Mouse (Mus musculus) left cerebral cortex, adult 18-20 months (tissue): ENCODE results near the gene Maged1. TPM values are rescaled to one million over a fixed set of nuclear protein-coding genes. Genes with fewer than 3 reads are reported as not detected.
"Not testable (repeated sequence)": the region's sequence is repeated elsewhere in the genome, so short reads cannot be mapped to it uniquely, and the experiment has no call there.

Experiments
- DNase-seq, 2 experiments: peaks; one replicate each; pipeline ENCODE4 v3.0.0; 2021 to 2022; ENCODE audit warnings: low spot score in 2 of 2, mixed read lengths in 1 of 2
- long read RNA-seq, 2 experiments: library from polyadenylated mRNA; stranded (forward); transcript quantifications; one replicate each; pipeline ENCODE4 v2.0.0; 2021
- total RNA-seq, 2 experiments: library from RNA; stranded (reverse); gene quantifications; 2 replicates each; pipeline ENCODE4 v1.2.3; 2021

The Maged1 gene
- total RNA-seq, result 100 to 1,000 TPM; 440 to 444 TPM
- long read RNA-seq, experiment 1, transcript Maged1-201 (13 exons, 2,821 nt), result major isoform, 370 of 553 reads
- long read RNA-seq, experiment 1, transcript Maged1-207 (12 exons, 2,884 nt), result minor isoform, 54 of 553 reads
- long read RNA-seq, experiment 1, partial matches to known transcripts, result 109 of 553 reads
- long read RNA-seq, experiment 1, other reads (novel, unspliced or antisense), result 20 of 553 reads
- long read RNA-seq, experiment 2, transcript Maged1-207 (12 exons, 2,884 nt), result minor isoform, 24 of 424 reads
- long read RNA-seq, experiment 2, transcript Maged1-201 (13 exons, 2,821 nt), result major isoform, 285 of 424 reads
- long read RNA-seq, experiment 2, partial matches to known transcripts, result 105 of 424 reads
- long read RNA-seq, experiment 2, other reads (novel, unspliced or antisense), result 10 of 424 reads

DNA sequence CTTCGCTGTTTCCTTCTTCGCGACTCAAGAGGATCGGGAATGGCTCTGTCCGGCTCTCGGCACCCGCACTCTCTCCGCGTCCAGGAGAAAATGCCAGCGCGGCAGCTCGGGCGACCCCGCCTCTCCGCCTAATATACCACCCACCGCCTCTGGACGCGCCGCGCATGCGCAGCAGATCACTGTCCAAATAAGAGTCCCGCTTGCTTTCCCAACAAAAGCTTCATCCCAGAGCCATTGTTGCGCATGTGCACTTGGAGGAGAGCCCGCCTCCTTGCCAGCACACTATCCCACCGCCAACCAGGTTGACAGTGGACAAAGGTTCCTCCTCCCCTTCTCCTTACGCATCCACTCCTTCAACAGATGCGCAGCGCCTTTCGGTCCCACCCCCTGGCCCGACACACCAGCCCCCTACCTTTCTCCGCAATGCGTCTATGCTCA lies at the start of gene Maged1:
TSS of gene Maged1 (minus strand) at position 226 of the 438 bp plus-strand sequence.
- DNase-seq, result peak; percentile 87 to 89

DNA sequence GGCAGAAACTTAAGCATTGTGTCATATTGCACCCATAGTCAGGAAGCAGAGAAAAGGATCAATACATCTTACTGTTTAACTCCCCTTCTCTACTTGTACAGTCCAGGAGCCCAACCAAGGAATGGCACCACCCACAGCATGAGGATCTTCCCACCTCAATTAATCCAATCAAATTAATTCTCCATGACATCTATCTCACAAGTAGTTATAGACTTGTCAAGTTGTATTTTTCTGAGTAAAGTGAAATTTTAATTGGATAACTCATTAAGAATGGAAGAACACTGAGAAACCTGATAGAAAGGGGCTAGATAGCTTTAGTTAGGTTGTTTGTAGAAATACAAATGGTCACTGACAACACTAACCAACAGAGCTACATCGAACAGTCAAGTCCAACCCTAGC lies 38.3 kb upstream of the Maged1 start:
- no peak for DNase-seq

DNA sequence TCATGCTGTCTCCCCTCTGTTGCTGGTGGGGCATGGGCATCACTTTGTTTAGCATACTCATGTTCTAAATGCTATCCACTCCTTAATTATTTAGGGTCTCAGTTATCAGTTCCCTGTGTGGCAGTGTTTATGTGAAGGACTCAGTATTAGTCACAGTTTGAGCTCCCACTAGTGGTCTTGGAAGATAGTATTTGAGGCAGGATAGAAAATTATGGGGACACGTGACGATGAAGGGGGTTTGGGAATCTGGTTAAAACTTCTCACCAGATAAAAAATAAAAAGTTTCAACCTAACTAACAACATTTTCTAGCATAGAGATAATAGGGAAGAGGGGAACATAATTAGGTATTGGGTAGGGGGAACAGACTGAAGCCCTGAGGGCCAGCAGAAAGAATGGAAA lies 22.8 kb upstream of the Maged1 start:
- no peak for DNase-seq

DNA sequence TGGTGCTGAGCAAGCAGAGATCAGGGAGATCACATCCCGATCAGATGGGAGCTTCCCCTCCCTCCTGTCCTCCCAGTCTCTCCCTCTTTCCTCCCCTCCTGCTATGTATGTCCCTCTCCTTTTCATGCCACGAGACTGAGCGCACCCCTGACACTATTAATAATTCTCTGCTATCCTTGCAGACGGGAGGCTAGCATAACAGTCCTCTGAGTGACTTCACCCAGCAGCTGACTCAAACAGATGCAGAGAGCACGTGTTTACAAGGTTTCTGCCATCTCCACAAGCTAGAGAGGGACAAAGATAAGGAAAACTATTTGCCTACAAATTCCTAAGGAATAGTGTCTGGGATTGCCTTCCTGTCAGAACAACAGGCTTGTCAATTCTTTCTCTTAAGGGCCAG lies 20.4 kb upstream of the Maged1 start:
- no peak for DNase-seq

DNA sequence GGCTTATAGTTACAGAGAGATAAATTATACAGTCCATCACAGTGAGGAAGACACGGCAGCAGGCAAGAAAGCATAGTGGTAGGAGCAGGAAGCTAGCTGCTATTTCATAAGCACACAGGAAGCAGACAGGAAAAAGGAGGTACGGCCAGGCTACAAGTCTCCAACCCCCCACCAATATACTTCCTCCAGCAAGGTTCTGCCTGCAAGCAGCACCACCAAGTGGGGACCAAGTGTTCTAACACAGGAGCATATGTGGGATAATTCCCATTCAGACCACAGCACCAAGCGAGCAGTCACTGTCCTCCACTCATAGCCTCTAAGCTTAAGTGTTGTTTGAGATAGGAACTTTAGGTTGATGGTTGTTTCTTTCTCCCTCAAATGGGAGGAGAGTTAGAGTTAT lies 6.3 kb upstream of the Maged1 start:
- no peak for DNase-seq

DNA sequence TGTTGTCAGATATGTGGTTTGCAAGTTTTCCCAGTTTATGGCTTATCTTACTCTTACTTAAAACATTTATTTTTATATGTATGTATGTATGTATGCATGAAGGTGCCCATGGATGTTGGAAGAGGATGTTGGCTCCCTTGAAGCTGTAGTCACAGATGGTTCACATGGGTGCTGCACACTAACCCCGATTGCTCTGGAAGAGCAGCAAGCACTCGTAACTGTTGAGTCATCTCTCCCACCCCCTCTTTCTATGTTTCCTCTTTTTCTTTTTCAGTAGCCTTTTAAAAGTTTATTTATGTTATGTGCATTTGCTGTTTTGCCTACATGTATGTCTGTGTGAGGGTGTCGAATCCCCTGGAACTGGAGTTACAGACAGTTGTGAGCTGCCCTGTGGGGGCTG lies 4.0 kb upstream of the Maged1 start:
- DNase-seq, result no peak

DNA sequence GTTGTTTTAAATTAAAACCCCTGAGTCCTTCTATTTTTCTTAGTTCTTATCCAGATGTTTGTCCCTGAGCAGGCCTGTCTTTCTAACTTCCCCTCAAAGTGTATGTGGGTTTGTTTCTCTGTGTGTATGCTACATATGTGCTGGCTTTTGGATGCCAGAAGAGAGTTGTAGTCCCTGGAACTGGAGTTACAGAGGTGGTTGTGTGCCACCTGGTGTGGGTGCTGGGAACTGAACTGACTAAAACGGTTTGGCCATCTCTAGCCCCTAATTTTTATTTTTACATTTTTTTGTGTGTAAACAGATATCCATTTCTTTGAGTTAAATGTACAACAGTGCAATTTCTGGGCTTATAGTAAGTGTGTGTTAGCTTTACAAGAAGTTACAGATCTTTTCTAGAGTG lies 3.0 kb upstream of the Maged1 start:
- no peak for DNase-seq

DNA sequence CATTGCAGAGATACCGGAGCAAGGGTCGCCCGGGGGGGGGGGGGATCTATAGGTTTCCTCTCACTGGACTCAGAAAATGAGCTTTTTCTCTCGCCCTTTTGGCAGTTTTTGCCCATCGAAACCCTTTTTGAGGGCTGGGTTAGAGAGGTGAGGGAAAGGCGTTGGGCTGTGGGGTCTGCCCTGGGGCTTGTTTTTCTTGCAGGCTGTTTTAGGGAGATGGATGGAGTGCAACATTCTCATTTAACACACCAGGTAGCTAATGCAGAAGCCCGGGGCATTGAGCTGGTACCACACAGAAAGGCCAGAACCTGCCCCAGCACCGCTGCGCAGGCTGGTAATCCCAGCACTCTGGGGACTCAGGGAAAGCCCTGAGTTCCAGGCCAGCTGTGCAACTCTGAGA lies 593 bp upstream of the Maged1 start:
- DNase-seq, result peak in 1 of 2 experiments; percentile 4

DNA sequence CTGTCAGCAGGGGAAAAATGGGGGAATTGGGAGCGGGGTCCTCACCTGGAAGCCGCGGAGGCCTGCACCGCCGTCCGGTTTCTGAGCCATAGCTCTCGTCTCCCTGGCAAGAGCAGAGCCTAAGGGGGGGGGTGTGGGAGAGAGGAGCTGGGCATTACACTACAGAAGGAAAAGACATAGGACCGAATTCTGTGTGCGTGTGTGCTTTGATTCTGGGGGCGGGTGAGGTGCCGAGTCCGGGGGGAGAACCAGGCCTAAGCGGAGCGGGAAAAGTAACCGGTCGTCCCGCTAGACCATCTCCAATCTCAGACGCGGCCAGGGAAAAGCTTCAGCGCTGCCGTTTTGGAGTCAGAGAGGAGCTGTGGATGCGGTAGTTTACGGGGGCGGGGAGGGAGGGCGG lies 737 bp downstream of the Maged1 start:
- DNase-seq, result peak; percentile 16

DNA sequence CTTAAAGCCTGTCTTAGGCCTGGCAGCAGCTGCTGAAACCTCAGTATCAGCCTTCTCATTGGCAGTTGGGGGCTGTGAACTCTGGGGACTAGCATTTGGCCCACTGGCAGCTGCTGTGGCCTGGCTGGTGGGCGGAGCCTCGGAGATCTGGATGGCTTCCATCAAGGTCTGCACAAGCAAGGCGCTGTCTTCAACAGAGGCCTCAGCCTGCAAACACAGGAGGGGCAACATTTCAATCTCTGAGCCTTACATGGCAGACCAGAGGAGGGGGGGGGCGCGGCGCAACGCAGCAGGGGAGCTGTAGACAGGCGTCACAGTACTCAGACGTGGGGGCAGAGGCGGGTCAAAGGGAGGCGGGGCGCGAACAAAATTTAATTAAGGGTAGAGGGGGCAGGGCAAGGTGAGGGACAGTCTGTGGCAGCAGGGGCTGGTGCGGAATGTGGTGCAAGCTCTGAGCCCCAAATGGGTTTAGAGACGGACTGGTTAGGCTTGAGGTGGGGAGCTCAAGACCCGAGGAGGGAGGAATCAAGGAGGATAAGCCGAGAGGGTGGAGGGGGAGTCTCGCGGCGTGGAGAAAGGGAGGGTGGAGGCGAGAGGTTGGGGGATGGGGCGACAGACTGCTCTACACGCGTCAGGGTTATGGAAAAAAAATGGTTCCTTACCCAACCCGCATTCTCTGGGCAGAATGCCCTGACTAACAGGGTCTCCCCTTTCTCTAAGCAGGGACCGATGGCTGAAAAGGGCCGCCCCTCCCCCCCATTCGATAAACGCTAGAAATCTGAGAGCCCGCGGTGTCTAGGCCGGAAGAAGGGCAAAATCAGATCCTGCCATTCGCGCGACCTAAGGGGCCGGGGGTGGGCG lies 1.4 kb downstream of the Maged1 start:
- DNase-seq, result peak; percentile 16 to 29

DNA sequence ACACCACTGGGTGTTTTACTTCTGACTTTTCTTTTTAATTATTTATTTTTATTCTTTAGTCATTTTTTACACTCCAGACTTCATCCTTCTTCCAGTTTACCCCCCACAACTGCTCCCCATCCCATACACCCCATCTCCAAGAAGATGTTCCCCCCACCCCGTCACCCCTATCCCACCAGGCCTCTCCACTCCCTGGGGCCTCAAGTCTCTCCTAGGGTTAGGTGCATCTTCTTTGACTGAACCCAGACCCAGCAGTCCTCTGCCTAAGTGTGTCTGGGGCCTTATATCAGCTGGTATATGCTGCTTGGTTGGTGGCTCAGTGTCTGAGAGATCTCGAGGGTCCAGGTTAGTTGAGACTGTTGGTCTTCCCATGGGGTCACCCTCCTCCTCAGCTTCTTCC lies 7.6 kb downstream of the Maged1 start:
- no peak for DNase-seq

DNA sequence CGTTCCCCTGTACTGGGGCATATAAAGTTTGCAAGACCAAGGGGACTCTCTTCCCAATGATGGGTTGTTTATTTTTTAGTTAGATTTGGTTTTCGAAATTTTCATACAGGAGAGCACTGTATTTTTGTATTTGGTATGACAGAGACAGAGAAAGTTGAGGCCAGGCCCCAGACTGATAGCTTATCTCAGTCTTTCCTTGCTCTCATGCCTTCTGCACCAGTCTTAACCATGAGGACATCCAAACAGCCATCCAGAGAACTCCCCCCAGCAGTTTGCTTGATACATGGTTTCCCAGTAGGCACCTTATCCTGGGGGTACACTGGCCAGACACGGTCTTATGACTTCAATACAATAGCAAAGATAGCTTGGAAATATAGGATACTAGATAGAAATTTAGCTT lies 11.6 kb downstream of the Maged1 start:
- DNase-seq, result no peak

DNA sequence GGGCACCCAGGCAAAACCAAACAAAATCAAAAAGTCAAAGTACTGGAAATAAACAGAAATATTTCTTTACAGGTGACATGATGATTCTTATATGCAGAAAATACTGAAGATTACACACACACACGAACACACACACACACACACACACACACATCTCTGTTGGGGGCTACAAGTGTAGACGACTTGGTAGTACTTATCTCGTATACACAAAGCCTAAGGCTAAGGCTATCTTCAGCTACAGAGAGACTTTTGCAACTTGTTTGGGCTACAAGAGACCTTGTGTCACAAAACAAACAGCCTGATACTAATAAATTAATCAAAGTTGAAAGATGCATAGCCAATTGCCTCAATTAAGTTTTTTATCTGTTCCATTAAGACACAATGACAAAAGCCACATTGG lies 19.8 kb downstream of the Maged1 start:
- no peak for DNase-seq

DNA sequence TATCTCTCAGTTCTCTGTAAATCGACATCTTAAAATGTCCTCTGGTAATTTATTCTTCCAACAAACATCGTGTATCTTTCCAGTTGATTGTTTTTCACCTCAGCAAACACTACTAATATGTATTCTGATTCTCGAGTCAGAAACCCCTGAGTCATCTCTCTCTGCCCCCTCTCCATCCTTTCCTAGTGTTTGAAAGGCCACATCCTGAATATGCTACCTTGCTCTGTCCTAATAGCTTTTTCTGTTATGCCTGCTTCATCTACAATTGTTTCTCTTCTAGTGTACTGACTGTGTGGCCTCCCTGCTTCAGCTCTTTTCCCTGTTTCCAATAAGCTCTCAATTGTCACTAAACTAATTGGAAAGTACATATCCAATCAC lies 33.5 kb downstream of the Maged1 start:
- no peak for DNase-seq

DNA sequence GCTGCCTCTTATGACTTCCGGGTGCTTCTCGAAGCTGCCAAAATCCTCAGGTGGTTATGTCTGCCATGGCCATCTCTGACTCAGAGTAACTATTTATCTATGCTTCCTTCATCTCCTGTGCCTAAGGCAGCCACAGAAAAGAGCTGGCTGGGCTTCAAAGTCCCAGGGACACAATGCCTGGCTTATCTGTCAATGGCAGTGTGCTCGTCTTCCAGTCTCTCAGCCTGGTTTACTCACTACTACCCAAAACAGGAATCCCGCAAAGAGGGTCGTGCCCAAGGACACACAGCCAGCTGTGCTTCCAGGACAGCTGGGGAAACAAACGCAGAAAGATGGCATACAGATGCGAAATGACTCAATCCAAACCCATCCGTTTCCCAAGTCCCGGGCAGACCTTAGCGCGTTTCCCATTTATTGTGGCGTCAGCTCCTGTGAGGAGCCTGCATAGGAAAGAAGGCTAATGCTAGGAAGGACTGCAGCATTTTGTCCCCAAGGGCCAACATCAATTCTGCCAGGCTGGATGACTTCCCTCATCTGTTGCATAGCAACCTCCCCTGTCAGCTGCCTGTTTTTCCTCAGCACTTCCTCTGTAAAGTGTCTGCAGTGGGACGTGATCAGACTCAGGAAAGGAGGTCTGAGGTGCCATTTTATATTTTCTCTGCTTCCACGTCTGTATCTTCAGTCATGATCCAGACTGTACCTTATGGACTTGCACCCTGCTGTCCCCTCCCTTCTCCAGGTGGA lies 34.1 kb downstream of the Maged1 start:
- DNase-seq, result not testable (repeated sequence)

DNA sequence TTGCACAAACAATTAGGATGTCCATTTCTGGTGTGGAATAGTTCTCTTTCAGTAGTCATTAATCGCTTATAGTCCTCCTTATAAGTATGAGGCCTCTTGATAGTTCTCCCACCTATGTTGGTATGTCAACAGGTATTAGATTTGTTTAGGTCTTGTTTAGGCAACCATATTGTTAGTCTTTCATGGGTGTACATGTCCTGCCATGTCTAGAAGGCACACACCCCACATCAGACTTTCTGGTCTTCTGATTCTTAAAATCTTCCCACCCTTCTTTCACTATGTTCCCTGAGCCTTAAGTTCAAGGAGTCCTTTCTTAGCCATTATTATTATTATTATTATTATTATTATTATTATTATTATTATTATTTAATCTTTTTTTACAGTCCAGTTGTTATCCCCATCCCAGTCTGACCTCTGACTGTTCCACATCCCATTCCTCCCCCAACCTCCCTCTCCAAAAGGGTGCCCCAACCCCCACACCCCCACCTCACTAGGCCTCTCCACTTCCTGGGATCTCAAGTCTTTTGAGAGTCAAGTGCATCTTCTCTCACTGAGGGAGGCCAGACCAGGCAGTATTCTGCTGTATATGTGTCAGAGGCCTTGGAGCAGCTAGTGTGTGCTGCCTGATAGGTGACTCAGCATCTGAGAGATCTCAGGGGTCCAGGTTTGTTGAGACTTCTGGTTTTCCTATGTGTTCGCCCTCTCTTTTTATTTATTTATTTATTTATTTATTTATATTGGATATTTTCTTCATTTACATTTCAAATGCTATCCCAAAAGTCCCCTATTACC lies 55.7 kb downstream of the Maged1 start:
- DNase-seq, result no peak

Other genes starting within 250 kb of the Maged1 start
- gene Fam90a1b, start 175.4 kb downstream of the Maged1 start, total RNA-seq, result under 1 TPM in 1 of 2 experiments, not detected in 1; 0.46 TPM
- 10 to 100 TPM; 65.1 to 66.0 TPM for gene Apoo, start 175.0 kb downstream of the Maged1 start, total RNA-seq
- gene Gspt2, start 93.9 kb upstream of the Maged1 start, total RNA-seq, result 10 to 100 TPM; 32.1 to 33.2 TPM
- 10 to 100 TPM; 22.8 to 24.4 TPM for gene Zxdb, start 182.4 kb upstream of the Maged1 start, total RNA-seq